Mouse (Mus musculus): ENCODE results near the gene Tmem256. TPM values are rescaled to one million over a fixed set of nuclear protein-coding genes. Genes with fewer than 3 reads are reported as not detected.

Gene Tmem256
- polyA plus RNA-seq, 1 experiment: 224 TPM

GRCm38 (mm10) chr11:69803328-69803727, 35.0 kb upstream of the Tmem256 start:
- Histone ChIP-seq H3K27me3 (ENCODE audit: control insufficient read depth, insufficient read depth, low read length) (peaks cover 20% of the 10 kb centered on the region; the same call in 1 of the 2 replicates), H3K36me3 (ENCODE audit: control insufficient read depth, insufficient read depth, low read length) (no peaks in the 10 kb centered on the region), H3K27ac (ENCODE audit: control insufficient read depth, insufficient read depth, low read length) (no peak overlapping the region), H3K4me1 (replicated peaks; ENCODE audit: control insufficient read depth, insufficient read depth, low read length) (peaks cover 36% of the 10 kb centered on the region), H3K4me3 (ENCODE audit: control insufficient read depth, insufficient read depth, low read length) (peak overlapping the region; percentile 33)
- TF ChIP-seq POLR2A (IDR thresholded peaks at IDR 0.05; ENCODE audit: control insufficient read depth, extremely low read depth, insufficient read depth, low read length, poor library complexity) (no peak), CTCF (IDR thresholded peaks at IDR 0.05; ENCODE audit: borderline replicate concordance, control insufficient read depth, extremely low read depth, insufficient read depth, low read length, poor library complexity) (no peak)
- WGBS: 8% methylated on average over 12 of the region's 12 CpGs
- DNase-seq: no peak

GRCm38 (mm10) chr11:69803786-69804651, 34.3 kb upstream of the Tmem256 start:
- no peaks in the 10 kb centered on the region for H3K36me3 ChIP-seq (ENCODE audit: control insufficient read depth, insufficient read depth, low read length)
- 6% methylated on average over 60 of the region's 60 CpGs for WGBS
- DNase-seq: peak; percentile 78
- peaks cover 36% of the 10 kb centered on the region for H3K4me1 ChIP-seq (replicated peaks; ENCODE audit: control insufficient read depth, insufficient read depth, low read length)
- peak overlapping the region; percentile 33 for H3K4me3 ChIP-seq (ENCODE audit: control insufficient read depth, insufficient read depth, low read length)
- peaks cover 20% of the 10 kb centered on the region; the same call in 1 of the 2 replicates for H3K27me3 ChIP-seq (ENCODE audit: control insufficient read depth, insufficient read depth, low read length)
- TF ChIP-seq POLR2A (IDR thresholded peaks at IDR 0.05; ENCODE audit: control insufficient read depth, extremely low read depth, insufficient read depth, low read length, poor library complexity): no peak
- peak; percentile 94 for TF ChIP-seq CTCF (IDR thresholded peaks at IDR 0.05; ENCODE audit: borderline replicate concordance, control insufficient read depth, extremely low read depth, insufficient read depth, low read length, poor library complexity)
- no peak overlapping the region for H3K27ac ChIP-seq (ENCODE audit: control insufficient read depth, insufficient read depth, low read length)

- no peak overlapping the region for H3K4me3 ChIP-seq (ENCODE audit: control insufficient read depth, insufficient read depth, low read length)
- peaks cover 20% of the 10 kb centered on the region; the same call in 1 of the 2 replicates for H3K27me3 ChIP-seq (ENCODE audit: control insufficient read depth, insufficient read depth, low read length)
- WGBS: 59% methylated on average over 12 of the region's 12 CpGs
- no peak overlapping the region for H3K27ac ChIP-seq (ENCODE audit: control insufficient read depth, insufficient read depth, low read length)
- H3K4me1 ChIP-seq (replicated peaks; ENCODE audit: control insufficient read depth, insufficient read depth, low read length): peaks cover 36% of the 10 kb centered on the region
- no peak for TF ChIP-seq CTCF (IDR thresholded peaks at IDR 0.05; ENCODE audit: borderline replicate concordance, control insufficient read depth, extremely low read depth, insufficient read depth, low read length, poor library complexity)
- TF ChIP-seq POLR2A (IDR thresholded peaks at IDR 0.05; ENCODE audit: control insufficient read depth, extremely low read depth, insufficient read depth, low read length, poor library complexity): no peak
- no peak for DNase-seq
- no peaks in the 10 kb centered on the region for H3K36me3 ChIP-seq (ENCODE audit: control insufficient read depth, insufficient read depth, low read length)
Measured at GRCm38 (mm10) chr11:69804652-69804940, 33.7 kb upstream of the Tmem256 start.

- WGBS: 67% methylated on average over 29 of the region's 29 CpGs
- H3K27ac ChIP-seq (ENCODE audit: control insufficient read depth, insufficient read depth, low read length): no peak within 1 kb of the TSS
- no peaks in the 10 kb centered on the region for H3K36me3 ChIP-seq (ENCODE audit: control insufficient read depth, insufficient read depth, low read length)
- H3K4me3 ChIP-seq (ENCODE audit: control insufficient read depth, insufficient read depth, low read length): no peak within 1 kb of the TSS
- DNase-seq: no peak
- TF ChIP-seq POLR2A (IDR thresholded peaks at IDR 0.05; ENCODE audit: control insufficient read depth, extremely low read depth, insufficient read depth, low read length, poor library complexity) (no peak), CTCF (IDR thresholded peaks at IDR 0.05; ENCODE audit: borderline replicate concordance, control insufficient read depth, extremely low read depth, insufficient read depth, low read length, poor library complexity) (no peak)
- H3K4me1 ChIP-seq (replicated peaks; ENCODE audit: control insufficient read depth, insufficient read depth, low read length): peaks cover 34% of the 10 kb centered on the region
- peaks cover 20% of the 10 kb centered on the region; the same call in 1 of the 2 replicates for H3K27me3 ChIP-seq (ENCODE audit: control insufficient read depth, insufficient read depth, low read length)
Measured at GRCm38 (mm10) chr11:69804972-69805909, 33.1 kb upstream of the Tmem256 start, which contains the start of gene Tmem102. Gene Tmem102, minus strand, starts transcription at chr11:69805624.

- Histone ChIP-seq H3K27me3 (ENCODE audit: control insufficient read depth, insufficient read depth, low read length) (peaks cover 12% of the 10 kb centered on the region; the same call in 1 of the 2 replicates), H3K27ac (ENCODE audit: control insufficient read depth, insufficient read depth, low read length) (no peak overlapping the region)
- WGBS: 94% methylated on average over 4 of the region's 4 CpGs
Measured at GRCm38 (mm10) chr11:69806378-69806777, 31.9 kb upstream of the Tmem256 start.

GRCm38 (mm10) chr11:69807641-69808040, 30.7 kb upstream of the Tmem256 start:
- Histone ChIP-seq H3K4me3 (ENCODE audit: control insufficient read depth, insufficient read depth, low read length) (no peak overlapping the region), H3K27ac (ENCODE audit: control insufficient read depth, insufficient read depth, low read length) (no peak overlapping the region), H3K36me3 (ENCODE audit: control insufficient read depth, insufficient read depth, low read length) (no peaks in the 10 kb centered on the region), H3K4me1 (replicated peaks; ENCODE audit: control insufficient read depth, insufficient read depth, low read length) (peaks cover 14% of the 10 kb centered on the region), H3K27me3 (ENCODE audit: control insufficient read depth, insufficient read depth, low read length) (peaks cover 3% of the 10 kb centered on the region; the same call in 1 of the 2 replicates)
- DNase-seq: no peak
- TF ChIP-seq CTCF (IDR thresholded peaks at IDR 0.05; ENCODE audit: borderline replicate concordance, control insufficient read depth, extremely low read depth, insufficient read depth, low read length, poor library complexity): no peak
- TF ChIP-seq POLR2A (IDR thresholded peaks at IDR 0.05; ENCODE audit: control insufficient read depth, extremely low read depth, insufficient read depth, low read length, poor library complexity): no peak
- 96% methylated on average over 2 of the region's 2 CpGs for WGBS

More at GRCm38 (mm10) chr11:69806378-69806777, 31.9 kb upstream of the Tmem256 start:
- no peak for DNase-seq
- no peak for TF ChIP-seq POLR2A (IDR thresholded peaks at IDR 0.05; ENCODE audit: control insufficient read depth, extremely low read depth, insufficient read depth, low read length, poor library complexity)
- TF ChIP-seq CTCF (IDR thresholded peaks at IDR 0.05; ENCODE audit: borderline replicate concordance, control insufficient read depth, extremely low read depth, insufficient read depth, low read length, poor library complexity): no peak
- H3K36me3 ChIP-seq (ENCODE audit: control insufficient read depth, insufficient read depth, low read length): no peaks in the 10 kb centered on the region
- peaks cover 23% of the 10 kb centered on the region for H3K4me1 ChIP-seq (replicated peaks; ENCODE audit: control insufficient read depth, insufficient read depth, low read length)
- H3K4me3 ChIP-seq (ENCODE audit: control insufficient read depth, insufficient read depth, low read length): no peak overlapping the region

Data from thymus, adult 2 months (tissue).